Mouse (Mus musculus) testis, adult 2 months (tissue): ENCODE results near the gene Ccdc146.

Source experiments
- CTCF ChIP-seq: fragments of 200-500 bp; IDR thresholded peaks from 2 replicates; pipeline ENCODE4 v1.5.1; 2012; ENCODE audit warnings: low read depth, mild to moderate bottlenecking, inconsistent platforms, low read length, moderate library complexity; ENCODE audit not compliant: control insufficient read depth, insufficient read depth, insufficient replicate concordance
- POLR2A ChIP-seq: fragments of 200-500 bp; IDR thresholded peaks from 2 replicates; pipeline ENCODE4 v1.6.1; 2012; ENCODE audit warnings: low read depth, mild to moderate bottlenecking, inconsistent platforms, low read length, moderate library complexity; ENCODE audit not compliant: control insufficient read depth

GRCm38 (mm10) chr5:21245241-21245640 lies 179.2 kb downstream of the Ccdc146 start:
- no peak for TF ChIP-seq CTCF
- TF ChIP-seq POLR2A, result no peak
